Mouse (Mus musculus) limb, embryonic 12.5 days (tissue): ENCODE results near the gene Tmem222. TPM values are rescaled to one million over a fixed set of nuclear protein-coding genes. Genes with fewer than 3 reads are reported as not detected.

ENCODE experiments used
- ATAC-seq: fragments of 200-750 bp; cut with Nextera tagmentation; 2 replicates; pipeline ENCODE4 v1.8.0; 2017; ENCODE audit warnings: low read depth, moderate TSS enrichment; ENCODE audit not compliant: insufficient number of reproducible peaks, insufficient read depth, low FRiP score, low TSS enrichment
- H3K27ac ChIP-seq: fragments of 300-500 bp; sonication (generic); 2 replicates; pipeline ENCODE4 v1.5.1; 2016; ENCODE audit warnings: mild to moderate bottlenecking, moderate library complexity
- H3K27me3 ChIP-seq: fragments of 300-500 bp; sonication (generic); 2 replicates; pipeline ENCODE4 v1.6.1; 2016; ENCODE audit warnings: mild to moderate bottlenecking, moderate library complexity
- H3K36me3 ChIP-seq: fragments of 300-500 bp; sonication (generic); 2 replicates; pipeline ENCODE4 v1.6.1; 2016; ENCODE audit warnings: mild to moderate bottlenecking, moderate library complexity
- H3K4me1 ChIP-seq: fragments of 300-500 bp; sonication (generic); replicated peaks from 2 replicates; pipeline ENCODE4 v1.6.1; 2016
- H3K4me2 ChIP-seq: fragments of 300-500 bp; sonication (generic); 2 replicates; pipeline ENCODE4 v1.6.1; 2016; ENCODE audit warnings: mild to moderate bottlenecking, moderate library complexity
- H3K4me3 ChIP-seq: fragments of 300-500 bp; sonication (generic); replicated peaks from 2 replicates; pipeline ENCODE4 v1.5.1; 2016; ENCODE audit warnings: mild to moderate bottlenecking
- H3K9ac ChIP-seq: fragments of 300-500 bp; sonication (generic); replicated peaks from 2 replicates; pipeline ENCODE4 v1.6.1; 2016; ENCODE audit warnings: mild to moderate bottlenecking, moderate library complexity
- H3K9me3 ChIP-seq: fragments of 300-500 bp; sonication (generic); 2 replicates; pipeline ENCODE4 v1.6.1; 2016; ENCODE audit warnings: mild to moderate bottlenecking, moderate library complexity
- WGBS: fragments of 180-500 bp; shearing (Covaris S2); methylation state at CpG from one replicate; pipeline ENCODE4 v1.1.7; 2016; 5-methylcytosine and 5-hydroxymethylcytosine counted together
- polyA plus RNA-seq: library from polyadenylated mRNA; unstranded; fragments of >200 nt; fragmentation: Nextera tagmentation; extraction: Ambion mirVana; gene quantifications from 2 replicates; pipeline ENCODE4 v1.2.1, GENCODE M21; 2016

Gene Tmem222
- polyA plus RNA-seq, 1 experiment from 2014 or later = 85.3 TPM

DNA sequence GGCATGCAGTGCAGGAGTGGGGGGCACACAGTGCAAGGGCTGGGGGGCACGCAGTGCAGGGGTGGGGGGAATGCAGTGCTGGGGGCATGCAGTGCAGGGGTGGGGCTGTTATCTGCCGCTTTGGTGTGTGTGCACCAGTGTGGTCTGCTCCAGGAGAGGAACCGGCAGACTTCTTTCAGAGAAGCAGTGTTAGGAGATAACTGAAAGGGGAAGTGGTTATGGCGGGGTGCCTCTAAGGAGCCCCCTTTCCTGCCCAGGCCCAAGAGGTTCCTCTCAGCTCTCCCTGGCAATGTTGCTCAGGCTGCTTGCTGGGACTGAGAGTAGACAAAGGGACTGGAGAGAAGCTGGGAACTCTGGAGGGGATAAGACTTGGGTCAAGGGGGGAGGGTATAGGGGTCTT, 39.7 kb downstream of the Tmem222 start:
- no peak for ATAC-seq
- no peak overlapping the region for H3K4me3 ChIP-seq
- no peaks in the 10 kb centered on the region for H3K36me3 ChIP-seq
- peaks cover 38% of the 10 kb centered on the region for H3K27me3 ChIP-seq
- no peak overlapping the region for H3K27ac ChIP-seq
- H3K4me2 ChIP-seq = no peak overlapping the region
- H3K9me3 ChIP-seq = no peaks in the 10 kb centered on the region
- H3K4me1 ChIP-seq = peaks cover 8% of the 10 kb centered on the region
- H3K9ac ChIP-seq = no peak overlapping the region
- WGBS = 74% methylated on average over 4 of the region's 4 CpGs

DNA sequence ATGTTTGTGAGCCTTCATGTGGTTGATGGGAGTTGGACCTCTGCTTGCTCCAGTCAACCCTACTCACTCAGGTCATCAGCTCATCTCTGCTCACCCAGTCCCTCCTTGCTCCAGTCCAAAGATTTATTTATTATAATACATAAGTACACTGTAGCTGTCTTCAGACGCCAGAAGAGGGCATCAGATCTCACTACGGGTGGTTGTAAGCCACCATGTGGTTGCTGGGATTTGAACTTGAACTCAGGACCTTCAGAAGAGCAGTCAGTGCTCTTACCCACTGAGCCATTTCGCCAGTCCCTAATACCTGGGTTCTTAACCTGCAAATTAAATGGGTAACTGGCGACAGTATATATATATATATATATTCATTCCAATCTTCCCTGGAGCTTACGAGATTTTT, 42.2 kb downstream of the Tmem222 start:
- WGBS = 83% methylated on average over 5 of the region's 5 CpGs
- Histone ChIP-seq H3K9ac (no peak overlapping the region), H3K27me3 (peaks cover 18% of the 10 kb centered on the region), H3K27ac (no peak overlapping the region), H3K4me2 (no peak overlapping the region), H3K9me3 (no peaks in the 10 kb centered on the region), H3K4me1 (peaks cover 2% of the 10 kb centered on the region), H3K36me3 (no peaks in the 10 kb centered on the region), H3K4me3 (no peak overlapping the region)
- no peak for ATAC-seq

DNA sequence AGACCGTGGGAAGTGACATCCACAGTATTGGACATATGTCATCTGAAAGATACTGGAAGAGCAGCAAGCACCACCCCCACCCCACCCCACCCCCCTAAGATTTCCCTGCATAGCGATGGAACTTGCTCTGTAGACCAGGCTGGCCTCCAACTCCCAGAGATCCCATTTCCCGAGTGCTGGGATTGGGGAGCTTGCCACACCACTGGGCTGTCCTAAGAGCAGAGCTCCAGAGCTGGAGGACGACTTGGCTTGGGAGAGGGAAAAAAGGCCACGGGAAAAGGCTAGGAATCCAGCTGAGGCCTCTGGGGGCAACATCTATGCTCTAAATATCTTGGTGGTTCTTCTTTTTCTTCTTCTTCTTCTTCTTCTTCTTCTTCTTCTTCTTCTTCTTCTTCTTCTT, 42.8 kb downstream of the Tmem222 start:
- peaks cover 3% of the 10 kb centered on the region for H3K4me1 ChIP-seq
- no peak overlapping the region for H3K27ac ChIP-seq
- H3K9ac ChIP-seq = no peak overlapping the region
- ATAC-seq = no peak
- no peaks in the 10 kb centered on the region for H3K36me3 ChIP-seq
- no peak overlapping the region for H3K4me2 ChIP-seq
- 64% methylated on average over 5 of the region's 5 CpGs for WGBS
- no peaks in the 10 kb centered on the region for H3K9me3 ChIP-seq
- no peak overlapping the region for H3K4me3 ChIP-seq
- peaks cover 14% of the 10 kb centered on the region; the same call in 1 of the 2 replicates for H3K27me3 ChIP-seq

- WGBS = 36% methylated on average over 10 of the region's 10 CpGs
- ATAC-seq = no peak
- no peak overlapping the region for H3K27ac ChIP-seq
- no peak overlapping the region for H3K9ac ChIP-seq
- H3K9me3 ChIP-seq = no peaks in the 10 kb centered on the region
- peaks cover 14% of the 10 kb centered on the region; the same call in 1 of the 2 replicates for H3K27me3 ChIP-seq
- H3K4me3 ChIP-seq = no peak overlapping the region
- no peak overlapping the region for H3K4me2 ChIP-seq
- peaks cover 9% of the 10 kb centered on the region for H3K4me1 ChIP-seq
- H3K36me3 ChIP-seq = no peaks in the 10 kb centered on the region
These were observed 44.2 kb downstream of the Tmem222 start for GRCm38 (mm10) chr4:133233285-133233976.

- no peaks in the 10 kb centered on the region for H3K9me3 ChIP-seq
- no peaks in the 10 kb centered on the region for H3K36me3 ChIP-seq
- 0 out of 2 replicates have a peak overlapping the region, but pooled peaks have one; percentile 14 for H3K27ac ChIP-seq
- ATAC-seq = 0 out of 2 replicates have a peak, but pooled peaks have one; percentile 53
- peaks cover 7% of the 10 kb centered on the region; the same call in 1 of the 2 replicates for H3K27me3 ChIP-seq
- WGBS = 37% methylated on average over 8 of the region's 8 CpGs
- no peak overlapping the region for H3K4me3 ChIP-seq
- H3K4me2 ChIP-seq = no peak overlapping the region
- peaks cover 9% of the 10 kb centered on the region for H3K4me1 ChIP-seq
- H3K9ac ChIP-seq = no peak overlapping the region
These were observed 48.0 kb downstream of the Tmem222 start for GRCm38 (mm10) chr4:133229582-133229981.

- Histone ChIP-seq H3K36me3 (no peaks in the 10 kb centered on the region), H3K27ac (no peak overlapping the region), H3K27me3 (peaks cover 8% of the 10 kb centered on the region; the same call in 1 of the 2 replicates), H3K9ac (no peak overlapping the region), H3K4me1 (peaks cover 16% of the 10 kb centered on the region; the same call in 1 of the 2 replicates), H3K9me3 (no peaks in the 10 kb centered on the region), H3K4me2 (no peak overlapping the region), H3K4me3 (no peak overlapping the region)
- 70% methylated on average over 8 of the region's 8 CpGs for WGBS
- no peak for ATAC-seq
These were observed 50.0 kb downstream of the Tmem222 start for GRCm38 (mm10) chr4:133227636-133228035.

DNA sequence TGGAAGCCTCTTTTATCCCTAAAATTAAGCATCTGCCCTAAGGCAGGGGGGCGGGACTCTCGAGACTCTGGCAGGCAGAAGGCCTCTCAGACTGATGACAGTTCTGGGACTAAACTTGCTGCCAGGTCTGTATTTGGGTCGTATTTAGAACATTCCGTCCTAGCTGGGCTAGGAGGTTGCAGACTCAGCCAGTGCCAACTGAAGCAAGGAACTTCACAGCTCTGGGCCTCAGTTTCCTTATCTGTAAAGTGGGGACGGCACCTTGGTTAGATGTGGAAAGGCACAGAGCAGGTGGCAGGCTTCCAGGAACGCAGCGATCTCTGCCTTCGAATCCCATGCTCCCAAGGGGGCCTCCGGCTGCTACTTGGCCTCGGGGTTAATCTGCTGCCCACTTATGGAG, 51.5 kb downstream of the Tmem222 start:
- 73% methylated on average over 10 of the region's 10 CpGs for whole genome bisulfite sequencing
- no peak overlapping the region for H3K9ac ChIP-seq
- peaks cover 20% of the 10 kb centered on the region for H3K27me3 ChIP-seq
- H3K36me3 ChIP-seq = no peaks in the 10 kb centered on the region
- no peak overlapping the region for H3K4me2 ChIP-seq
- no peak for ATAC-seq
- peaks cover 22% of the 10 kb centered on the region for H3K4me1 ChIP-seq
- no peak overlapping the region for H3K27ac ChIP-seq
- H3K9me3 ChIP-seq = no peaks in the 10 kb centered on the region
- H3K4me3 ChIP-seq = no peak overlapping the region

GRCm38 (mm10) chr4:133223875-133224274, 53.7 kb downstream of the Tmem222 start:
- H3K4me1 ChIP-seq = peaks cover 19% of the 10 kb centered on the region
- no peak overlapping the region for H3K4me2 ChIP-seq
- H3K9me3 ChIP-seq = no peaks in the 10 kb centered on the region
- peak overlapping the region; percentile 40 for H3K9ac ChIP-seq
- 50% methylated on average over 5 of the region's 5 CpGs for WGBS
- H3K4me3 ChIP-seq = no peak overlapping the region
- ATAC-seq = no peak
- H3K27me3 ChIP-seq = peaks cover 35% of the 10 kb centered on the region
- H3K36me3 ChIP-seq = no peaks in the 10 kb centered on the region
- no peak overlapping the region; the same call in 1 of the 2 replicates for H3K27ac ChIP-seq

DNA sequence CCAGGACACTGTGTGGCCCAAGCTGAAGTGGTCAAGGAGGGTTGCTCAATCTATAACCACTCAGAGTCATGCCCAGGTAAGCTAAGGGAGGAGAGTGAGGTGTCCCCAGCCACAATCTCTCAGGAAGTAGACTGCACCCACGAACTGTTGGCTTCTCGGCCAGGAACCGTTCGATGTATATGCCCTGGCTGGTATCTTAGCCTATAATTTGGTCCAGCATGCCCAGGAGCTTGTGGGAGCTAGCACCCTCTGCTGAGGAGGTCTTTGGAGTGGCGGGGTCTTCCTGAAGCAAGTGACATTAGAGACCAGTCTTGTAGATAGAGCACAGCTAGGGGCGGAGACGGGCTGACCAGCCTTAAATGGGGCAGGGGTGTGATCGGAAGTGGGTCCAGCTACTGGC, 55.9 kb downstream of the Tmem222 start:
- H3K4me2 ChIP-seq = no peak overlapping the region
- no peak overlapping the region for H3K9ac ChIP-seq
- peaks cover 35% of the 10 kb centered on the region for H3K27me3 ChIP-seq
- H3K4me3 ChIP-seq = no peak overlapping the region
- peaks cover 19% of the 10 kb centered on the region for H3K4me1 ChIP-seq
- no peak overlapping the region for H3K27ac ChIP-seq
- no peaks in the 10 kb centered on the region for H3K9me3 ChIP-seq
- H3K36me3 ChIP-seq = no peaks in the 10 kb centered on the region
- WGBS = 80% methylated on average over 8 of the region's 8 CpGs
- ATAC-seq = no peak

DNA sequence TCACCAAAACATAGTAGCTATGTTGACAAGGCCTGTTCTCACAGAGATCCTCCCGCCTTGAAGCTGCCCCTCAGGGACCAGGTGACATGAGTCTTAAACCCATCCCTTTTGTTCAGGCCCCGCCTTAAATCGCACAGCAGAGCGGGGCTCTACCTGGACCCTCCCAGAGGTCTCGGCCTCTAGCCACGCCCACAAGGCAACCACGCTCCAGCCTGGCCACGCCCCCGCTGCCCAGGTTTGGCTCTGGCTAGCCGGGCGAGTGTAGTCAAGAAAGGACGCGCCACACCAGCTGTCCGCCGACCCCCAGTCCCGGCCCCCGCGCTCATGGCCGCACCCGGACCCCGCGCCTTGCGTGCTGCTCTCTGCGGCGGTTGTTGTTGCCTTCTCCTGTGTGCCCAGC, 56.9 kb downstream of the Tmem222 start:
- Histone ChIP-seq H3K27ac (peak overlapping the region; percentile 17; the same call in 1 of the 2 replicates), H3K4me3 (peak overlapping the region; percentile 42), H3K4me2 (peak overlapping the region; percentile 79), H3K4me1 (peaks cover 19% of the 10 kb centered on the region), H3K9me3 (no peaks in the 10 kb centered on the region), H3K27me3 (peaks cover 35% of the 10 kb centered on the region), H3K36me3 (no peaks in the 10 kb centered on the region), H3K9ac (peak overlapping the region; percentile 56)
- 3% methylated on average over 25 of the region's 25 CpGs for WGBS
- peak; percentile 32 for ATAC-seq

DNA sequence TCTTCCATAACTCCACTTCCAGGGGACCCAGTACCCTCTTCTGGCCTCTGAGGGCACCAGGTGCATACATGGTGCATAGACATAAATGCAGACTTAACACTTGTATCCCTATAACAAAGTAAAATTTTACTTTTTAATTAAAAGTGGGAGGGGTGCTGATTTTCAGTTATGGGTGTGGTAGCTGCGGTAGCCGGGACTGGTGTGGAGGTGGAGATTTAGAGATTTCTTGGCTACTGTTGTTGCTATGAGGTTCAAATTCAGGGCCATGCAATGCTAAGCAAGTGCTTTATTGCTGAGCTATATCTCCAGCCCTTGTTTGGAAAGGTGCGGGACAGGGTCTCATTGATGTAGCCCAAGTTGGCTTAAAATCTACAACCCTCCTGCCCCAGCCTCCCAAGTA, 58.8 kb downstream of the Tmem222 start:
- ATAC-seq = no peak
- Histone ChIP-seq H3K4me2 (no peak overlapping the region), H3K36me3 (no peaks in the 10 kb centered on the region), H3K9ac (no peak overlapping the region), H3K4me1 (peaks cover 12% of the 10 kb centered on the region), H3K27me3 (peaks cover 48% of the 10 kb centered on the region), H3K9me3 (no peaks in the 10 kb centered on the region), H3K27ac (no peak overlapping the region), H3K4me3 (no peak overlapping the region)
- WGBS = 85% methylated on average over 3 of the region's 3 CpGs

GRCm38 (mm10) chr4:133217641-133218040, 60.0 kb downstream of the Tmem222 start:
- Histone ChIP-seq H3K4me3 (no peak overlapping the region), H3K36me3 (no peaks in the 10 kb centered on the region), H3K9ac (no peak overlapping the region), H3K27me3 (peaks cover 53% of the 10 kb centered on the region), H3K4me2 (no peak overlapping the region), H3K27ac (no peak overlapping the region), H3K9me3 (no peaks in the 10 kb centered on the region), H3K4me1 (peaks cover 21% of the 10 kb centered on the region)
- no peak for ATAC-seq
- WGBS = 2% methylated on average over 5 of the region's 5 CpGs
